Mouse (Mus musculus) forebrain, embryonic 16.5 days (tissue): ENCODE measurements around the gene Usp2. TPM values are rescaled to one million over a fixed set of nuclear protein-coding genes. Genes with fewer than 3 reads are reported as not detected.
A peak's percentile ranks its signal among the peaks of the same experiment; 100 is the strongest.

Experiments
- ATAC-seq: fragments of 200-750 bp; cut with Nextera tagmentation; 2 replicates; pipeline ENCODE4 v1.8.0; 2017; ENCODE audit warnings: mild to moderate bottlenecking, moderate library complexity
- H3K27ac ChIP-seq: fragments of 300-500 bp; sonication (generic); 2 replicates; pipeline ENCODE4 v1.5.1; 2014; ENCODE audit warnings: low read length, control low read depth
- H3K27me3 ChIP-seq: fragments of 300-500 bp; sonication (generic); replicated peaks from 2 replicates; pipeline ENCODE4 v1.6.1; 2014; ENCODE audit warnings: low read length; ENCODE audit not compliant: control insufficient read depth, insufficient read depth
- H3K36me3 ChIP-seq: fragments of 300-500 bp; sonication (generic); 2 replicates; pipeline ENCODE4 v1.6.1; 2014; ENCODE audit not compliant: control insufficient read depth, insufficient read depth
- H3K4me1 ChIP-seq: fragments of 300-500 bp; sonication (generic); replicated peaks from 2 replicates; pipeline ENCODE4 v1.6.1; 2014; ENCODE audit warnings: low read length; ENCODE audit not compliant: control insufficient read depth, insufficient read depth
- H3K4me2 ChIP-seq: fragments of 300-500 bp; sonication (generic); 2 replicates; pipeline ENCODE4 v1.6.1; 2014; ENCODE audit warnings: mild to moderate bottlenecking, low read length, control low read depth
- H3K4me3 ChIP-seq: fragments of 300-500 bp; sonication (generic); replicated peaks from 2 replicates; pipeline ENCODE4 v1.5.1; 2014; ENCODE audit warnings: mild to moderate bottlenecking, low read length, control low read depth
- H3K9ac ChIP-seq: fragments of 300-500 bp; sonication (generic); replicated peaks from 2 replicates; pipeline ENCODE4 v1.6.1; 2014; ENCODE audit warnings: low read depth, low read length, control low read depth
- H3K9me3 ChIP-seq: fragments of 300-500 bp; sonication (generic); 2 replicates; pipeline ENCODE4 v1.6.1; 2016; ENCODE audit warnings: low read length; ENCODE audit not compliant: control insufficient read depth
- WGBS: fragments of 180-500 bp; shearing (Covaris S2); extraction: QIAGEN DNeasy Blood & Tissue Kit; methylation state at CpG from one replicate; pipeline ENCODE4 v1.1.7; 2014; 5-methylcytosine and 5-hydroxymethylcytosine counted together
- polyA plus RNA-seq: library from polyadenylated mRNA; unstranded; fragments of >200 nt; fragmentation: Nextera tagmentation; extraction: Ambion mirVana; gene quantifications from 2 replicates; pipeline ENCODE4 v1.2.1, GENCODE M21; 2015

Usp2 gene
- polyA plus RNA-seq, 1 experiment from 2014 or later = 13.7 TPM

GRCm38 (mm10) chr9:44078955-44079756, 12.3 kb downstream of the Usp2 start:
- no peak overlapping the region for H3K4me2 ChIP-seq

GRCm38 (mm10) chr9:44079997-44080780, 13.4 kb downstream of the Usp2 start:
- Histone ChIP-seq H3K4me3 (no peak overlapping the region), H3K9me3 (no peaks in the 10 kb centered on the region), H3K9ac (no peak overlapping the region), H3K4me1 (peaks cover 29% of the 10 kb centered on the region), H3K27ac (no peak overlapping the region), H3K36me3 (no peaks in the 10 kb centered on the region), H3K4me2 (no peak overlapping the region), H3K27me3 (0 out of 2 replicates have a peak, but pooled peaks cover 4% of the 10 kb centered on the region)
- WGBS = 79% methylated on average over 10 of the region's 10 CpGs
- ATAC-seq = no peak

More at GRCm38 (mm10) chr9:44078955-44079756, 12.3 kb downstream of the Usp2 start:
- H3K9ac ChIP-seq = no peak overlapping the region
- H3K36me3 ChIP-seq = no peaks in the 10 kb centered on the region
- H3K4me3 ChIP-seq = no peak overlapping the region
- H3K9me3 ChIP-seq = no peaks in the 10 kb centered on the region
- 24% methylated on average over 14 of the region's 16 CpGs for WGBS
- 0 out of 2 replicates have a peak, but pooled peaks cover 4% of the 10 kb centered on the region for H3K27me3 ChIP-seq
- H3K4me1 ChIP-seq = peaks cover 20% of the 10 kb centered on the region
- peak; percentile 84 for ATAC-seq
- H3K27ac ChIP-seq = no peak overlapping the region

- Histone ChIP-seq H3K9ac (no peak overlapping the region), H3K27me3 (0 out of 2 replicates have a peak, but pooled peaks cover 5% of the 10 kb centered on the region), H3K4me3 (no peak overlapping the region), H3K27ac (no peak overlapping the region), H3K4me2 (no peak overlapping the region), H3K36me3 (no peaks in the 10 kb centered on the region), H3K9me3 (no peaks in the 10 kb centered on the region), H3K4me1 (peaks cover 37% of the 10 kb centered on the region)
- no peak for ATAC-seq
- 62% methylated on average over 5 of the region's 5 CpGs for WGBS
Measured at GRCm38 (mm10) chr9:44080953-44081352, 14.1 kb downstream of the Usp2 start.

GRCm38 (mm10) chr9:44081581-44081980, 14.8 kb downstream of the Usp2 start:
- no peak overlapping the region for H3K9ac ChIP-seq
- H3K4me2 ChIP-seq = no peak overlapping the region
- H3K27ac ChIP-seq = no peak overlapping the region
- H3K9me3 ChIP-seq = no peaks in the 10 kb centered on the region
- H3K27me3 ChIP-seq = 0 out of 2 replicates have a peak, but pooled peaks cover 8% of the 10 kb centered on the region
- 54% methylated on average over 5 of the region's 5 CpGs for WGBS
- H3K36me3 ChIP-seq = no peaks in the 10 kb centered on the region
- peaks cover 42% of the 10 kb centered on the region for H3K4me1 ChIP-seq
- no peak for ATAC-seq
- no peak overlapping the region for H3K4me3 ChIP-seq

GRCm38 (mm10) chr9:44082266-44082665, 15.4 kb downstream of the Usp2 start:
- H3K36me3 ChIP-seq = no peaks in the 10 kb centered on the region
- H3K4me2 ChIP-seq = no peak overlapping the region
- H3K9me3 ChIP-seq = no peaks in the 10 kb centered on the region
- no peak overlapping the region for H3K27ac ChIP-seq
- H3K4me1 ChIP-seq = peaks cover 42% of the 10 kb centered on the region
- WGBS = 78% methylated on average over 5 of the region's 5 CpGs
- no peak overlapping the region for H3K4me3 ChIP-seq
- no peak overlapping the region for H3K9ac ChIP-seq
- no peak for ATAC-seq
- 0 out of 2 replicates have a peak, but pooled peaks cover 8% of the 10 kb centered on the region for H3K27me3 ChIP-seq

GRCm38 (mm10) chr9:44083392-44084121, 16.7 kb downstream of the Usp2 start:
- H3K9ac ChIP-seq = no peak overlapping the region
- 16% methylated on average over 23 of the region's 23 CpGs for WGBS
- H3K27me3 ChIP-seq = 0 out of 2 replicates have a peak, but pooled peaks cover 8% of the 10 kb centered on the region

GRCm38 (mm10) chr9:44084236-44084635, 17.4 kb downstream of the Usp2 start:
- H3K9ac ChIP-seq = peak overlapping the region; percentile 66
- peak overlapping the region; percentile 100 for H3K4me2 ChIP-seq
- 0 out of 2 replicates have a peak, but pooled peaks cover 8% of the 10 kb centered on the region for H3K27me3 ChIP-seq
- no peaks in the 10 kb centered on the region for H3K36me3 ChIP-seq
- peak overlapping the region; percentile 64 for H3K4me3 ChIP-seq
- 3% methylated on average over 14 of the region's 14 CpGs for WGBS
- H3K27ac ChIP-seq = no peak overlapping the region
- H3K9me3 ChIP-seq = no peaks in the 10 kb centered on the region
- ATAC-seq = no peak
- H3K4me1 ChIP-seq = peaks cover 40% of the 10 kb centered on the region

More at GRCm38 (mm10) chr9:44083392-44084121, 16.7 kb downstream of the Usp2 start:
- peak; percentile 43; the same call in 1 of the 2 replicates for ATAC-seq
- Histone ChIP-seq H3K36me3 (no peaks in the 10 kb centered on the region), H3K4me3 (peak overlapping the region; percentile 64), H3K9me3 (no peaks in the 10 kb centered on the region), H3K4me1 (peaks cover 45% of the 10 kb centered on the region), H3K27ac (peak overlapping the region; percentile 20; the same call in 1 of the 2 replicates), H3K4me2 (peak overlapping the region; percentile 100)

- Histone ChIP-seq H3K36me3 (no peaks in the 10 kb centered on the region), H3K27me3 (0 out of 2 replicates have a peak, but pooled peaks cover 8% of the 10 kb centered on the region), H3K27ac (no peak overlapping the region), H3K4me2 (peak overlapping the region; percentile 100), H3K9ac (peak overlapping the region; percentile 66), H3K4me3 (peak overlapping the region; percentile 64), H3K9me3 (no peaks in the 10 kb centered on the region), H3K4me1 (peaks cover 40% of the 10 kb centered on the region)
- peak; percentile 57 for ATAC-seq
- 0% methylated on average over 62 of the region's 62 CpGs for WGBS
Measured at GRCm38 (mm10) chr9:44084659-44085229, 17.9 kb downstream of the Usp2 start.
